Mouse (Mus musculus) lung, embryonic 15.5 days (tissue): ENCODE data around the gene Hps6. TPM values are rescaled to one million over a fixed set of nuclear protein-coding genes. Genes with fewer than 3 reads are reported as not detected.

Experiments used
- ATAC-seq: fragments of 200-750 bp; cut with Nextera tagmentation; 2 replicates; pipeline ENCODE4 v1.8.0; 2017; ENCODE audit warnings: moderate number of reproducible peaks, borderline replicate concordance; ENCODE audit not compliant: low FRiP score, low TSS enrichment; ENCODE audit errors: extremely low read depth
- H3K27ac ChIP-seq: fragments of 300-500 bp; sonication (generic); 2 replicates; pipeline ENCODE4 v1.5.1; 2015; ENCODE audit warnings: moderate library complexity, mild to moderate bottlenecking, inconsistent platforms
- H3K27me3 ChIP-seq: fragments of 300-500 bp; sonication (generic); 2 replicates; pipeline ENCODE4 v1.6.1; 2015; ENCODE audit warnings: inconsistent platforms
- H3K36me3 ChIP-seq: fragments of 300-500 bp; sonication (generic); 2 replicates; pipeline ENCODE4 v1.6.1; 2015; ENCODE audit warnings: inconsistent platforms
- H3K4me1 ChIP-seq: fragments of 300-500 bp; sonication (generic); 2 replicates; pipeline ENCODE4 v1.6.1; 2015; ENCODE audit warnings: inconsistent platforms
- H3K4me2 ChIP-seq: fragments of 300-500 bp; sonication (generic); 2 replicates; pipeline ENCODE4 v1.6.1; 2015; ENCODE audit warnings: inconsistent platforms, mild to moderate bottlenecking, moderate library complexity
- H3K4me3 ChIP-seq: fragments of 300-500 bp; sonication (generic); 2 replicates; pipeline ENCODE4 v1.5.1; 2015; ENCODE audit warnings: mild to moderate bottlenecking, inconsistent platforms
- H3K9ac ChIP-seq: fragments of 300-500 bp; sonication (generic); 2 replicates; pipeline ENCODE4 v1.6.1; 2015; ENCODE audit warnings: inconsistent platforms
- H3K9me3 ChIP-seq: fragments of 300-500 bp; sonication (generic); 2 replicates; pipeline ENCODE4 v1.6.1; 2016; ENCODE audit warnings: inconsistent platforms
- WGBS: fragments of 180-500 bp; shearing (Covaris S2); methylation state at CpG from one replicate; pipeline ENCODE4 v1.1.7; 2015; 5-methylcytosine and 5-hydroxymethylcytosine counted together
- polyA plus RNA-seq: library from polyadenylated mRNA; unstranded; fragments of >200 nt; fragmentation: Nextera tagmentation; extraction: Ambion mirVana; gene quantifications from 2 replicates; pipeline ENCODE4 v1.2.1, GENCODE M21; 2015

Gene Hps6
- polyA plus RNA-seq, 1 experiment from 2014 or later: 9.7 TPM

DNA sequence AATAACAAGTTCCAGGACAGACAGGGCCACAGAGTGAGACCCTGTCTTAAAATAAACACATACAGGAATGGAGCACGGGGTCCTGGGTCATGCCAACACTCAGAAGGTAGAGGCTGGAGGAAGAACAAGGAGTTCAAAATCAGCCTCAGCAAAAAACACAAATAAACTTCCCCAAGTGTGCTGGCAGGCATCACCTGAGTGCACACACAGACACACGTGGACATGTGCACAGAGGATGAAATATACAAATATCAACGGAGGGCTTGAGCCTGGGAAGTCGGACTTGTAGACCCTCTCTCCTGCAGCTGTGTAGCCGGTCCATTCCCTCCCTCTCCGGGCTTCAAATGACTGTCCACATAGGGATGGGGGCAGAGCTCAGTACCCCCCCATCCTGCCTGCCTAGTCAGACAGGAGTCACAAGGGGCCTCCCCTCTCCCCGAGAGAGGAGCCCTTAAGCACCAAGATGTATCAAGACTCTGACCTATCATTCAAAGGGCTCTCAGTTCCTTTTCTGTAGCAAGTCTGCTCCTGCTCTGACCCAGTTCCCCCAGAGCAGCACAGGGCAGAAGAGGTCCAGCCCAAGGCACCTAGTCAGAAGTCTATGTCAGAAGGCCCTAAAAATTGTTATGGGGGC lies 38.1 kb downstream of the Hps6 start:
- Histone ChIP-seq H3K4me1 (peaks cover 74% of the 10 kb centered on the region), H3K27ac (peak overlapping the region; percentile 99), H3K9ac (peak overlapping the region; percentile 99), H3K36me3 (peaks cover 4% of the 10 kb centered on the region), H3K9me3 (no peaks in the 10 kb centered on the region), H3K27me3 (no peaks in the 10 kb centered on the region), H3K4me3 (peak overlapping the region; percentile 95), H3K4me2 (peak overlapping the region; percentile 85)
- no peak for ATAC-seq
- 8% methylated on average over 7 of the region's 7 CpGs for WGBS

DNA sequence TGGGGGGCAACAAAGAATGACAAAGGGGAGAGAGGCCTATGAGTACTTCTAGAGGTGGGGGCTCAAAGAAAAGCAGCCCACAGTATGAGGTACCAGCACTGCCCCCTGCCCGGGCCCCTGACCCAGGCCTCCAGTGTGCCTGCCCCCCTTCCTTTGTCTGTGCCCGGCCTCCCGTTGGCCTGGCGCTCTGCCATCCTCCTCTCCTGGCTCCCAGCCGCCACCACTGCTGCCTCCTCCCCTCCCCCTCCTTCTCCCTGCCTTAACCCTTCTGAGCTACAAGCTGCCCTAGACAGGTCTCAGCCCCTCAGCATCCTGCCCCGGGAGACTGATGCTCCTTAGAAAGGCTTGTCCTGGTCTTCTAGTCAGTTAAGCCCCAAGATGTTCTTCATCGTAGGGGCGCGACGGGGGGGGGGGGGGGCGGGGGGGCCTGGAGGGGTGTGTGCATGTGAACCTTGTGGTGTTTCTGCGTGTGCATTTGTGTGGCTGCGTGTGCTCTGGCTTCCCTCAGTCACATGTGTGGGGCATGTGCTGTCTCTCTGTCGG lies 38.7 kb downstream of the Hps6 start:
- Histone ChIP-seq H3K9ac (peak overlapping the region; percentile 99), H3K4me3 (peak overlapping the region; percentile 95), H3K27me3 (no peaks in the 10 kb centered on the region), H3K9me3 (no peaks in the 10 kb centered on the region), H3K27ac (peak overlapping the region; percentile 99), H3K36me3 (no peaks in the 10 kb centered on the region), H3K4me1 (peaks cover 74% of the 10 kb centered on the region), H3K4me2 (peak overlapping the region; percentile 85)
- 0% methylated on average over 12 of the region's 14 CpGs for WGBS
- ATAC-seq: peak; percentile 24

DNA sequence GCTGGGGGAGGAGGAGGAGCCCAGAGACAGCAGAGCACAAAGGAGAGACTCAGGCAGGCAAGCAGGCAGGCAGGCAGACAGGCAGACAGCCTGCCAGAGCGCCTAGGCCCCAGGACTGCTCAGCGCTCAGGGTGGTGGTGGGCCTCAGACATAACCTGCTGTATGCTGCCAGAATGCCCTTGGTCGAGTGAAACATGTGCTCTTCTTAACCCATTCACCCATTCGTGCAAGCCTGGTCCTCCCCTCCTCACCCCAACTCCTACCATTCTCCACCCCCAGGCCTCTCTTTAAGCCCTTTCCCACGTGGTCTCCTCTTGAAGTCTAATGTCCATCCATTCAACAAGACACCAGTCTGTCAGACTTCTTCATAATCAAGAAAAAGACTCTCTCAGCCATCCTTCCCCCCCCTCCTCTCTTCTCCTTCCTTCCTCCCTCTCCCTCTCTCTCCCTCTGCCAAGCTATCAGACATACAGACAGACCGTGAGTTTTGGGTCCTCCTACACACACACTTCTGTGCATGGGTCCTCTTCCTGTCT lies 39.2 kb downstream of the Hps6 start:
- ATAC-seq: no peak
- H3K9me3 ChIP-seq: no peaks in the 10 kb centered on the region
- peaks cover 71% of the 10 kb centered on the region for H3K4me1 ChIP-seq

DNA sequence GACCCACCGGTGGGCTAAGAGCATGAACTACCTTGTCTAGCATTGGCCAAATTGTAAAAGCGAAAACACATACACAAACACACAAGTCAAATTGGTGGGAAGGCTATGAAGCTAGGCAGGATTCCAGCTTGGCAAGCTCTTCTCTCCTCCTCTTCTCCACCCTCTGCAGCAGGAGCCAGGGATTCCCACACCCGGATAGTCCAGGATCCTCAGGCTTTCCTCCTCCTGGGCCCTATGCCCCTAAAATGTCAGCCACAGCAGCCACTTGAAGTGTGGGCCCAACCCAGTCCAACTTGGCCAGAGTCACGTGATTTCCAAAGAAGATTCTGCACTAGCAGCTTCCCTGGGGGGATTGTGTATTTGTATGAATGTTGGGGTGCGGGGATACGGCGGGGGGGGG lies 40.1 kb downstream of the Hps6 start:
- ATAC-seq: no peak
- H3K4me3 ChIP-seq: peak overlapping the region; percentile 95
- WGBS: 43% methylated on average over 7 of the region's 7 CpGs
- H3K36me3 ChIP-seq: no peaks in the 10 kb centered on the region
- peak overlapping the region; percentile 99 for H3K27ac ChIP-seq
- H3K9ac ChIP-seq: peak overlapping the region; percentile 99; the same call in 1 of the 2 replicates
- H3K9me3 ChIP-seq: no peaks in the 10 kb centered on the region
- no peaks in the 10 kb centered on the region for H3K27me3 ChIP-seq
- peaks cover 67% of the 10 kb centered on the region for H3K4me1 ChIP-seq
- H3K4me2 ChIP-seq: peak overlapping the region; percentile 85

More for the DNA sequence above, 39.2 kb downstream of the Hps6 start:
- H3K9ac ChIP-seq: peak overlapping the region; percentile 99
- H3K27me3 ChIP-seq: no peaks in the 10 kb centered on the region
- H3K4me2 ChIP-seq: peak overlapping the region; percentile 85
- H3K27ac ChIP-seq: peak overlapping the region; percentile 99
- under 1% methylated on average over 6 of the region's 6 CpGs for WGBS
- H3K36me3 ChIP-seq: no peaks in the 10 kb centered on the region
- peak overlapping the region; percentile 95 for H3K4me3 ChIP-seq

DNA sequence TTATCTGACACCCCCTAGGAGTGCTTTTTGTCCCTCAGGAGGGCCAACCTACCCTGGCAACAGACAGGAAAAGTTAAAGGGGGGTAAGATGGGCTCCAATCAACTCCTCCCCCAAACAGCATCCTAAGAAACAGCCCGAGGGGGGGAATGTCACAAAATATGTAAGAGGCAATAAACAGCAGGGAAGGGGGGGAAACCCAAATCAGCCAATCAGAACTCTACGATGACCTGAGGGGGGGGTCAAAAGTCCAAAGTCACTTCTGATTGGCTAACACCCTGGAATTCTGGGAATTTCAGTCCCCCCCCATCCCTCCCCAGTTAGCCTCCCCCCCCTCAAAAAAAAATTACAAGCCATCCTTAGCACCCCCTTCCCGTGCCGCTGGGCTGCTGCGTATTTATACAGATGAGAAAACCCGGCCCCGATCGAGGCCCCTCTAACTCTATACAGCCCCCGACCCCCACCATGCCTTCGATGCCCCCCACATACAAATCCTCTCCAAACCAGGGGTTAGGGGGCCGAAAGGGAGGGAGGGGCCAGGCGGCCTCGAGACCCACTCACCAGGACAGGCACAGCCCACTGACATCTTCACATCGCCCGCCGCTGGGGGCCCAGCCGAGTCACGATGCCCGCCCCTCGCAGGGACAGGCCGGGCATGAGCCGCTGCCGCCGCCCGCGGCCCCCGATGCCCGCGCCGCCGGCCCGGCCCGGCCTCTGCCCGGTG lies 41.1 kb downstream of the Hps6 start, which contains the start of gene Pprc1:
TSS of gene Pprc1 (plus strand) at position 616 of the 722 bp plus-strand sequence.
- Histone ChIP-seq H3K9me3 (no peaks in the 10 kb centered on the region), H3K4me1 (peaks cover 67% of the 10 kb centered on the region), H3K4me3 (peak within 1 kb of the TSS; percentile 95), H3K9ac (peak within 1 kb of the TSS; percentile 99), H3K27ac (peak within 1 kb of the TSS; percentile 99), H3K27me3 (no peaks in the 10 kb centered on the region), H3K4me2 (peak within 1 kb of the TSS; percentile 85), H3K36me3 (no peaks in the 10 kb centered on the region)
- WGBS: under 1% methylated on average over 32 of the region's 34 CpGs
- no peak for ATAC-seq

DNA sequence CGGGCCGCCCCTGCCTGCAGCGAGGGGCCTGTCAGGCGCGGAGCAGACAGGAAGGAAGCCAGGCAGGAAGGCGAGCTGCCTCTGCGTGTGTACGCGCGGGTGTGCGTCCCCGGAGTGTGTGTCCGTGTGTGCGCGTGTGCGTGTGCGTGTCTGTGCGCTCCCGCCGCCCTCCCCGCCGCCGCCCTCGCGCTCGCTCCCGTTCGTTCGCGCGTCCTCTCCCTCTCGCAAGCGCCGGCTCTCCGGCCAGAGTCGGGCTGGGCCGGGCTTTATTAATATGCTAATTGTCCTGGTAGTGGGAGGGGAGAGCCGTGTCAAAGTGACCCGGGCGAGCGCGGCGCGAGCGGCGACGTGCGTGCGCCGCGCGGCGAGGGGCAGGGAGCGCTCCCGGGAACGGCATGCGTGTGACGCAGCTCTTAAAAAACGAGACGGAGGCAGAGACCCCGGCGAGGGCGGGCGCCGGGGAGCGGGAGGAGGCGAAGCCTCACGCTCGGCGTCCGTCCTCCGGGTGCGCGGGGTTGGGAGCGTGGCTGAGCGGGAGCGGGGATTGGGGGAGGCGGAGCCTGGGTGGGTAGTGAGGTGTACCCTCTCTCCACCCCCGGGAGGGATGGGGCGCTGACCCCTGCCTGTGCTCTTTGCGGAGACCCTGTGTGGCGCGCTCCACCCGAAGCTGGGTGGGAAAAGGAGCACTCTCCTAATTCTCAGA lies 41.8 kb downstream of the Hps6 start, which contains the start of gene Ldb1:
TSS of gene Ldb1 (minus strand) at position 222 of the 703 bp plus-strand sequence.
- peak within 1 kb of the TSS; percentile 85 for H3K4me2 ChIP-seq
- peak within 1 kb of the TSS; percentile 99 for H3K9ac ChIP-seq
- H3K9me3 ChIP-seq: no peaks in the 10 kb centered on the region
- under 1% methylated on average over 78 of the region's 84 CpGs for WGBS
- no peaks in the 10 kb centered on the region for H3K36me3 ChIP-seq
- no peaks in the 10 kb centered on the region for H3K27me3 ChIP-seq
- H3K4me1 ChIP-seq: peaks cover 61% of the 10 kb centered on the region
- H3K4me3 ChIP-seq: peak within 1 kb of the TSS; percentile 95
- peak within 1 kb of the TSS; percentile 99 for H3K27ac ChIP-seq
- peak; percentile 74 for ATAC-seq

DNA sequence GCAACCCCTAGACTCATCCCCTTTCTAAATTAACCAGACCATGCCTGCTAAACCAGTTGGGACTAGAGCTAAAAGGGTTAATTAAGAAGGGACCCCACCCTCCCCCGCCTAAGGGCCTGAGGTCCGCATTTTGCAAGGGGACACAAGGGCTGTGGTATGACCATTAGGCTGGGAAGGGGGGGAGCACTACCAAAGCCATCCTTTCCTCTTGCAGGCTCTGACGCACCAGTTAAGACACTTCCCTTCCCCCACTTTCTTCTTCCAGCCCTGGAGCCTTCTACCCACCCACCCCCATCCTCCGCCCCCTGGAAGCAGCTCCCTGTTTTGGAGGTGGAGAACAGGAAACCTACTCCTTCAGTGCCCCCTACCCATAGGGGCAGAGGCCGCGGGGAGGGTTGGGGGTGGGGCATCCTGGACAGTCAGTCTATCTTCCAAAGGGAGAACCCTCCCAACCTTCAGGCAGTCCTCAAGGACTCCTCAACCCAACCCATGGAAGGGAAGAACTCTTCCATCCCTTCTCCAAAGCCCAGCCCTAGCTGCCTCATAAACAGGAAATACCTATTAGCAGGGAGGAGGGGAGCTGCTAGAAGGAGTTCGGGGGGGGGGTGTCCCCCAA lies 42.5 kb downstream of the Hps6 start:
- Histone ChIP-seq H3K4me2 (peak overlapping the region; percentile 85), H3K4me3 (peak overlapping the region; percentile 95), H3K27ac (peak overlapping the region; percentile 99), H3K9ac (peak overlapping the region; percentile 99), H3K4me1 (peaks cover 55% of the 10 kb centered on the region), H3K27me3 (no peaks in the 10 kb centered on the region), H3K9me3 (no peaks in the 10 kb centered on the region), H3K36me3 (no peaks in the 10 kb centered on the region)
- ATAC-seq: peak; percentile 73
- WGBS: 1% methylated on average over 7 of the region's 7 CpGs

DNA sequence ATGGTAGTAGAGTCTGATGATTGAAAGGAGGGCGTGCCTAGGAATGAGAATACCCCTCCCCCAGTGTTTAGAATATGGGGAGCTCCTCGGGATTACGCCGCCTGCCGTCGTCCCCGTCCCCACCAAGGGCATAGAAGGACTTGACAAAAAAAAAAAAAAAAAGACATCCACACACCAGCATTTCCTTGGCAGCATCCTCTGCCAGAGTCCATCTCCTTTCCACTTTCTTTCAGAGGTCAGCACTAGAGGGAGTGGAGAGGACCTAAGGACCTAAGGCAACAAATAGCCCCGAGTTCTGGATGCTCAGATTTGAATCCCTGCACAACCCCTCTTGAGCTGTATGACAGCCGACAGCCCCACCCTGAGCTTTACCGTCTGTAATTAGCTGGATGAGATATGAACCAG lies 43.3 kb downstream of the Hps6 start:
- Histone ChIP-seq H3K9me3 (no peaks in the 10 kb centered on the region), H3K9ac (no peak overlapping the region), H3K36me3 (no peaks in the 10 kb centered on the region), H3K27me3 (no peaks in the 10 kb centered on the region), H3K4me2 (peak overlapping the region; percentile 85), H3K4me1 (peaks cover 47% of the 10 kb centered on the region), H3K4me3 (peak overlapping the region; percentile 95), H3K27ac (peak overlapping the region; percentile 99)
- ATAC-seq: no peak
- 2% methylated on average over 10 of the region's 10 CpGs for WGBS

DNA sequence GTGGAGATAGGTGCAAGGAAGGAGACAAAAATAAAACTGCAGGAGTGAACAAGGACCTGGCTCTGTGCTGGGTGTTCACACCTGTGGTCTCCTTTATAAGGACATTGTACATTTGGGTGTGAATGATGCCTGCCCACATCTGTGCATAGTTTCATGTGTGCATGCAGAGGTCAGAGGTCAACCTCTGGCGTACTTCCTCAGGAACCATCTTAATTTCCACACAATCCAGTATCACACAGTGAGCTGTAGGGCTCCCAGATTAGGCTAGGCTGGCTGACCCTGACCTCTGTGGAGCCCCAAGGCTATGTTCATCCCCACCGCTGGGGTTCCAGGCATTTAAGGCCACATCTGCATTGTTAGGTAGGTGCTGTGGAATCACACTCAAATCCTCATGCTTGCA lies 44.1 kb downstream of the Hps6 start:
- 65% methylated on average over 2 of the region's 2 CpGs for WGBS
- H3K27me3 ChIP-seq: no peaks in the 10 kb centered on the region
- H3K4me2 ChIP-seq: no peak overlapping the region
- no peaks in the 10 kb centered on the region for H3K9me3 ChIP-seq
- 0 out of 2 replicates have a peak overlapping the region, but pooled peaks have one; percentile 99 for H3K27ac ChIP-seq
- H3K9ac ChIP-seq: no peak overlapping the region
- H3K4me3 ChIP-seq: no peak overlapping the region
- peaks cover 39% of the 10 kb centered on the region for H3K4me1 ChIP-seq
- ATAC-seq: no peak
- H3K36me3 ChIP-seq: no peaks in the 10 kb centered on the region

DNA sequence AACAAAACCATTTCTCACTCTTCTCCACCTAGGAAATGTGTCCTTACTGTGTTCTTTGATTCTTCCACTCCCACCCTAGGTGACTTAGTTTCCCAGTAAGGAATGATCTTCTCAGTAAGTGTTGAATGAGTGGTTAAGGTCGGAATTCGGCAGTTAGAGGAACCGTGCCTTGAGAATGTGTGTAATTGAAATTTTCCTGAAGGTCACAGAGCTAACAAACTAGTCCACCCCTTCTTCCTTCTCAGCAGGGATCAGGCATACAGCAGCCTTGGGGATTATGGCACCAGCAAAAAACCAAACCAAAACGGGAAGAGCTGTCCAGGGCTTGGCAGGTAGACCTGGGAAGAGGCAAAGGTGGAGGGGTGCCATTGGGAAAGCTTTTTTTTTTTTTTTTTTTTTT lies 45.8 kb downstream of the Hps6 start:
- no peaks in the 10 kb centered on the region for H3K9me3 ChIP-seq
- peaks cover 22% of the 10 kb centered on the region for H3K4me1 ChIP-seq
- H3K27ac ChIP-seq: 0 out of 2 replicates have a peak overlapping the region, but pooled peaks have one; percentile 19
- 55% methylated on average over 4 of the region's 4 CpGs for WGBS
- no peak overlapping the region for H3K4me3 ChIP-seq
- no peak overlapping the region for H3K9ac ChIP-seq
- H3K27me3 ChIP-seq: no peaks in the 10 kb centered on the region
- H3K36me3 ChIP-seq: no peaks in the 10 kb centered on the region
- no peak overlapping the region for H3K4me2 ChIP-seq
- ATAC-seq: no peak

DNA sequence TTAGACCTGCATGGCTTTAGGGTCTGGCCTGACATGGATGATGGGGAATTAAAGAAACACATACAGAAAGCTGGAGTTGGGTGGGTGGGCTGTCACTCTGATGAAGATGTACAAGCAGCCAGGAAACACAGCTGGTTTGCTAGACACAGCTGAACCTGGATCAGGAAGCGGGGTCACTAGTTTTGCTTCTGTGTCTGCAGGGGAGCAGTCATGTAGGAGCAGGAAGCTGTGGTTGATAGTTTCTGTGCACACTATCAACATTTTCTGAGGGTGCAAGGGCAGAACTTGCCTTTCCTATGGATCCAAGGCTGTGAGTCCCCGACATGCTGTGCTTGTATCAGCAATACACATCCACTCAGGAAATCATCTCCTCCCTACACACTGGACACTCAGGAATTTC lies 47.2 kb downstream of the Hps6 start:
- H3K9ac ChIP-seq: no peak overlapping the region
- H3K4me3 ChIP-seq: no peak overlapping the region
- WGBS: 61% methylated on average over 2 of the region's 2 CpGs
- H3K36me3 ChIP-seq: no peaks in the 10 kb centered on the region
- ATAC-seq: no peak
- H3K9me3 ChIP-seq: no peaks in the 10 kb centered on the region
- no peaks in the 10 kb centered on the region for H3K27me3 ChIP-seq
- H3K4me2 ChIP-seq: no peak overlapping the region
- peaks cover 18% of the 10 kb centered on the region for H3K4me1 ChIP-seq
- H3K27ac ChIP-seq: no peak overlapping the region
